In genomic region chr7:81167124-81167523, GRCm38 (mm10) we compare ENCODE assay signal across 10 mouse cellular contexts. TPM values are rescaled to one million over a fixed set of nuclear protein-coding genes. Genes with fewer than 3 reads are reported as not detected.
DNase-seq lines count a peak whose midpoint lies in the region; ATAC-seq and TF ChIP-seq lines count a peak whose summit lies in the region.
"Had no signal": no experiment of that assay in that cellular context is flagged by ENCODE, and none has a peak within 500 bp of the region (broad histone marks: within the 10 kb centered on the region; RNA-seq: fewer than 3 reads in every experiment).

No protein-coding gene starts in this region.

- H3K4me2 ChIP-seq in neural tube, embryonic 11.5 days (ENCODE audit: low read depth), result no peak overlapping the region
- no peak overlapping the region for H3K4me2 ChIP-seq in stomach, postnatal 0 days (replicated peaks; ENCODE audit: low read depth)
- H3K4me2 ChIP-seq: heart, embryonic 15.5 days had no signal

- H3K9me3 ChIP-seq in neural tube, embryonic 11.5 days (ENCODE audit: control insufficient read depth, low read length), result no peaks in the 10 kb centered on the region
- H3K9me3 ChIP-seq in stomach, postnatal 0 days (ENCODE audit: control insufficient read depth, low read length), result no peaks in the 10 kb centered on the region
- H3K9me3 ChIP-seq: heart, embryonic 15.5 days had no signal

- H3K36me3 ChIP-seq in neural tube, embryonic 11.5 days (ENCODE audit: control insufficient read depth, insufficient read depth, low read length), result no peaks in the 10 kb centered on the region
- H3K36me3 ChIP-seq in stomach, postnatal 0 days (ENCODE audit: control insufficient read depth, insufficient read depth, low read length), result no peaks in the 10 kb centered on the region
- H3K36me3 ChIP-seq: heart, embryonic 15.5 days had no signal

- H3K4me1 ChIP-seq in neural tube, embryonic 11.5 days (ENCODE audit: control insufficient read depth, insufficient read depth, low read length), result no peaks in the 10 kb centered on the region
- H3K4me1 ChIP-seq in stomach, postnatal 0 days (replicated peaks; ENCODE audit: control insufficient read depth, insufficient read depth), result no peaks in the 10 kb centered on the region
- H3K4me1 ChIP-seq: heart, embryonic 15.5 days had no signal

- TF ChIP-seq EP300 in stomach, postnatal 0 days (optimal IDR thresholded peaks at IDR 0.05), result no peak

- no peaks in the 10 kb centered on the region for H3K27me3 ChIP-seq in neural tube, embryonic 11.5 days (ENCODE audit: control insufficient read depth, insufficient read depth, low read length)
- no peaks in the 10 kb centered on the region for H3K27me3 ChIP-seq in stomach, postnatal 0 days (ENCODE audit: control insufficient read depth, insufficient read depth, low read length)

- intact Hi-C loops in heart, postnatal 36 days (cut with DNase I), result loop anchor here (1.0 to 10.0 kb wide), 5 partner anchors 42 to 398 kb away; partner anchors contain the start of gene Fsd2

- no peak overlapping the region; the same call in 1 of the 2 replicates for H3K9ac ChIP-seq in neural tube, embryonic 11.5 days (ENCODE audit: low read length)
- H3K9ac ChIP-seq in stomach, postnatal 0 days (ENCODE audit: low read length), result no peak overlapping the region
- H3K9ac ChIP-seq: heart, embryonic 15.5 days had no signal

- H3K27ac ChIP-seq in neural tube, embryonic 11.5 days (ENCODE audit: low read depth, low read length), result no peak overlapping the region
- H3K27ac ChIP-seq in stomach, postnatal 0 days (replicated peaks), result no peak overlapping the region
- H3K27ac ChIP-seq: heart, embryonic 15.5 days had no signal

- 49% methylated on average over 3 of the region's 3 CpGs for WGBS in neural tube, embryonic 11.5 days
- WGBS in stomach, postnatal 0 days, result 27% methylated on average over 3 of the region's 3 CpGs

- no peak overlapping the region for H3K4me3 ChIP-seq in neural tube, embryonic 11.5 days (ENCODE audit: low read depth, low read length)
- H3K4me3 ChIP-seq in stomach, postnatal 0 days (ENCODE audit: low read depth, low read length), result no peak overlapping the region
- H3K4me3 ChIP-seq: heart, embryonic 15.5 days; myocyte had no signal

- peak; percentile 29 for DNase-seq in adrenal gland, adult 2 months
- DNase-seq in adrenal gland, adult 8-10 months, result no peak
- DNase-seq in neural tube, embryonic 11.5 days (ENCODE audit: low spot score), result peak; percentile 48
- DNase-seq in neural tube, embryonic 10.5 days (ENCODE audit: extremely low spot score, low spot score), result no peak
- DNase-seq in cerebellum, postnatal 14 days, result peak; percentile 51 to 52
- DNase-seq in heart, postnatal 36 days, result peak; percentile 19 to 42
- DNase-seq in lung, postnatal 10 days, result peak; percentile 57
- DNase-seq in stomach, postnatal 0 days (ENCODE audit: low spot score), result peak; percentile 41

- ATAC-seq in neural tube, embryonic 11.5 days (ENCODE audit: insufficient read depth, low FRiP score, low TSS enrichment), result no peak
- peak; percentile 50; the same call in 1 of the 2 replicates for ATAC-seq in stomach, postnatal 0 days (ENCODE audit: low FRiP score, low TSS enrichment)

- peak; percentile 90 for TF ChIP-seq CTCF in stomach, postnatal 0 days (IDR thresholded peaks at IDR 0.05; ENCODE audit: low read depth)

RNA-seq across cellular contexts. Expression of gene Pde8a, which starts 46.3 kb away (rescaled TPM):
- 10 to 100 TPM; 33.6 to 35.9 TPM for total RNA-seq in adrenal gland, adult 2 months (2021)
- polyA plus RNA-seq in adrenal gland, adult 2 months (2012; rRNA removed), result 11.8 and 14.4 TPM in 2 replicates
- total RNA-seq in adrenal gland, adult 8-10 months (2022), result 10 to 100 TPM; 22.3 to 41.0 (median 31.7) TPM
- 3.1 and 3.6 TPM in 2 replicates for polyA plus RNA-seq in neural tube, embryonic 11.5 days (2014; fragmentation: Nextera tagmentation; extraction: Ambion mirVana)
- 10 to 100 TPM; 11.5 to 11.9 TPM for total RNA-seq in heart, postnatal 36 days (2021)
- 4.9 and 5.0 TPM in 2 replicates for polyA plus RNA-seq in stomach, postnatal 0 days (2015; fragmentation: Nextera tagmentation; extraction: Ambion mirVana)

RNA-seq across cellular contexts. Expression of gene Slc28a1, which starts 52.5 kb away (rescaled TPM):
- under 1 TPM in 1 of 2 experiments, not detected in 1; 0.10 TPM for total RNA-seq in adrenal gland, adult 2 months (2021)
- polyA plus RNA-seq in adrenal gland, adult 2 months (2012; rRNA removed), result 0.03 TPM in 1 of 2 replicates, not detected in the other
- total RNA-seq in adrenal gland, adult 8-10 months (2022), result not detected
- polyA plus RNA-seq in neural tube, embryonic 11.5 days (2014; fragmentation: Nextera tagmentation; extraction: Ambion mirVana), result not detected in 2 replicates
- total RNA-seq in heart, postnatal 36 days (2021), result under 1 TPM in 1 of 2 experiments, not detected in 1; 0.16 TPM
- not detected in 2 replicates for polyA plus RNA-seq in stomach, postnatal 0 days (2015; fragmentation: Nextera tagmentation; extraction: Ambion mirVana)
- polyA plus RNA-seq: myocyte had no signal

Comparison
In these comparisons a context has a peak if more than half of its experiments do, and no peak if none do; other contexts are left out.
1. DNase-seq: peak in adrenal gland, adult 2 months (single experiment), neural tube, embryonic 11.5 days (single experiment), cerebellum, postnatal 14 days (2 of 2), heart, postnatal 36 days (2 of 2), lung, postnatal 10 days (single experiment) and stomach, postnatal 0 days (single experiment); none in adrenal gland, adult 8-10 months (single experiment) and neural tube, embryonic 10.5 days (single experiment).